Mouse (Mus musculus): ENCODE measurements around the gene Gm12166. TPM values are rescaled to one million over a fixed set of nuclear protein-coding genes. Genes with fewer than 3 reads are reported as not detected.
"Not testable (repeated sequence)": the region's sequence is repeated elsewhere in the genome, so short reads cannot be mapped to it uniquely, and the experiment has no call there.

The Gm12166 gene
- not detected in 2 replicates for polyA plus RNA-seq (2012; ENCODE audit: insufficient read depth, insufficient read length, low replicate concordance, missing spikeins)

DNA sequence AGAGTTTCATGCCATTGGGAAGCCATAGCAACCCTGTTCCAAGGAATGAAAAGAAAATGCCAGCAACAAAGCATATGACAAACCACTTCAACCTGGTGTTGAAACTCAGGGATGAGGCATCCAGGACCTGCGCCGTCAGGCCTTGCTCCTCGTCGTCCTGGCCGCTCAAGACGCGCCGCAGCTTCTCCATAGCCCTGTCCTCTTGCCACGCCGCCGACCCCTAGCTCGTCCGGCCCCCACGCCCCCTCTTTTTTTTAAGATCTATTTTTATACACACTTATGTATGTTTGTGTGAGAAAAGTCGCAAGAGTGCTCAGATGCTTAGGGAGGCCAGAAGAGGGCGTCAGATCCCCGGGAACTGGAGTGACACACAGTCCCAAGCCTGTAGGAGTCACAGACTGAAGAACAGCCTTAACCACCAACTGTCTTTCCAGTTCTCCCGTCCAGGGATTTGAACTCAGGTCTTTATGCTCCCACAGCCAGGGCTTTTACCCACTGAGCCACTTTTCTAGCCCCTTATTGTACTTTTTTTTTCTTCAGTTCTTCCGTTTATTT lies at the start of gene Gm12166:
Gene Gm12166 (minus strand): TSS at position 217 of the 555 bp plus-strand sequence.
- H3K4me1 ChIP-seq (ENCODE audit: control insufficient read depth, insufficient read depth, low read length), result not testable (repeated sequence)
- WGBS, result 32% methylated on average over 19 of the region's 19 CpGs

DNA sequence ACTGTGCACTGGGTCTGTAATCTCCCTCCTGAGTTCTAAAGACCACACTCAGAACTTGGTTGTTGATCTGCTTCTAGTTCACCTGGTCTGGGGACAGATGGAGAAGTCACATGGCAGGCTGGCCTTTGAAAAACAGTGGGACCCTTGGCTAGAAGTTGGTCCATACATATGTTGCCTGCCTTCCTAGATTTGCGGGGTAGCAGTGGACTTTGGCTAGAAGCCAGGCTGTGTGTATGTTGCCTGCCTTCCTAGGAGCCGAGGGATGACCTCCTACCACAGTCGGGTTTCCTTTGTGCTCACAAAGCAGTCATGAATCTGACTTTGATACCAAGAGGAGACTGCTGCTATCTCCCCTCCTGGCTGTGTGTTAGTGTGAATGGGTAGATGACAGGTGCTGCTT lies 44.9 kb upstream of the Gm12166 start:
- H3K27ac ChIP-seq (ENCODE audit: insufficient read depth, low read depth, low read length), result no peak overlapping the region
- H3K4me1 ChIP-seq (ENCODE audit: control insufficient read depth, insufficient read depth, low read length), result no peaks in the 10 kb centered on the region
- TF ChIP-seq POLR2A (IDR thresholded peaks at IDR 0.05; ENCODE audit: insufficient read depth, low read depth, low read length), result no peak
- no peak for TF ChIP-seq CTCF (IDR thresholded peaks at IDR 0.05; ENCODE audit: insufficient read depth, low read depth, low read length)
- 87% methylated on average over 3 of the region's 3 CpGs for WGBS
- H3K4me3 ChIP-seq (ENCODE audit: insufficient read depth, low read depth, low read length), result no peak overlapping the region

More for the DNA sequence above, at the start of gene Gm12166:
- H3K4me3 ChIP-seq (ENCODE audit: insufficient read depth, low read depth, low read length); H3K27ac ChIP-seq (ENCODE audit: insufficient read depth, low read depth, low read length): not testable (repeated sequence)

DNA sequence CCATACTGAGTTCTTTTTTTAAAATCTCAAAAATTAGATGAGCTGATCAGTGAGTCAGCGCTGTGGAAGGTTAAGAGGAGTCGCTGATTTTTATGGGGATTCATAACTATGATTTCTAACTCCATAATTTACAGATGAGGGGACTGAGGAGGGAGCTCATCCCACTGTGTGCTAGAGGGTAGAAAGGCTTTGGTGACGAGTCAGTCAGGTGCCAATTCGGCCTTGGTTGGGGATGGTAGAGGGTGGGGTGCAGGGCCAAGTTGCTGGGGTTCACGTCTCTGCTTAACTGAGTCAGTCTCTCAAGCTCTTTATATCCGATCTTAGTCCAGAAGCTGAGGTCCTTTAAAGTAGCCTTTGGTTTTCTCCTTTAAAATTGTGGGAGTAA lies 44.1 kb upstream of the Gm12166 start:
- WGBS, result 92% methylated on average over 6 of the region's 6 CpGs
- no peak for TF ChIP-seq CTCF (IDR thresholded peaks at IDR 0.05; ENCODE audit: insufficient read depth, low read depth, low read length)
- TF ChIP-seq POLR2A (IDR thresholded peaks at IDR 0.05; ENCODE audit: insufficient read depth, low read depth, low read length), result no peak
- Histone ChIP-seq H3K4me1 (ENCODE audit: control insufficient read depth, insufficient read depth, low read length) (no peaks in the 10 kb centered on the region), H3K4me3 (ENCODE audit: insufficient read depth, low read depth, low read length) (no peak overlapping the region), H3K27ac (ENCODE audit: insufficient read depth, low read depth, low read length) (no peak overlapping the region)

DNA sequence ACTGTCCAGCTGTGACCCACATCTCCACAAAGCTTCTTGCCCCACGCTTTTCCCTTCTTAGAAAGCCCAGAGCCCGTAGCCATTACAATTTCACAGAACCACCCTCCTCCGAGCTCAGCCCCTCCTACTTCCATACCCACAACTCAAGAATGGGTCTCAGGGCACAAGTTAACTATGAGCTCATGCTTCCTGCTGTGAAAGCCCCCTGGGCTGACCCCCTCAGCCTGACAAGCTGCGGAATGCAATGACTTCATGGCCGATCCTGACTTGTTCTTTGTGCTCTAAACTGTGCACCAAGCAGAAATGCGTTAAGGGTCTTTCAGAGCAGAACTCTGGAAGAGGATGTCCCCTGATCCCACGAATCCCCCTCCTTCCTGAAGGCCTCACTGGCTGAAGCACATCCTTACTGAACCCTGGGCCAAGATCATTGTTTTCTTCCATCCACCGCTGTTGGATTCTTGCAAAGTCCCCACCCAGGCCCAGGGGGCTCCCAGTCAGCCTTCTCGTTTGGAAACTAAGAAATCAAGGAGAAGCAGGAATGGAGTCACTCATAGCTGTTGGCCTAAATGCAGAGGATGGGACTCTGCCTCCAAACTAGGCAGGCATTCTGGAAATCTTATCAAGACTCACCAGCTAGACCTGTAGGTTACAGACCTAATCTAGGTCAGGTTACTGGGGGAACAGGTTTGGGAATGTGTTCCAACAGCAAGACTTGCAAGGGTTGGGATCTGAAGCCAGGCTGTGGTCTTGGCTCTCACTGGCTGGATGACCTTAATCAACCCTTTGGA lies 43.5 kb upstream of the Gm12166 start:
- TF ChIP-seq CTCF (IDR thresholded peaks at IDR 0.05; ENCODE audit: insufficient read depth, low read depth, low read length) (no peak), POLR2A (IDR thresholded peaks at IDR 0.05; ENCODE audit: insufficient read depth, low read depth, low read length) (no peak)
- Histone ChIP-seq H3K4me1 (ENCODE audit: control insufficient read depth, insufficient read depth, low read length) (no peaks in the 10 kb centered on the region), H3K27ac (ENCODE audit: insufficient read depth, low read depth, low read length) (no peak overlapping the region), H3K4me3 (ENCODE audit: insufficient read depth, low read depth, low read length) (no peak overlapping the region)
- WGBS, result 76% methylated on average over 9 of the region's 9 CpGs

DNA sequence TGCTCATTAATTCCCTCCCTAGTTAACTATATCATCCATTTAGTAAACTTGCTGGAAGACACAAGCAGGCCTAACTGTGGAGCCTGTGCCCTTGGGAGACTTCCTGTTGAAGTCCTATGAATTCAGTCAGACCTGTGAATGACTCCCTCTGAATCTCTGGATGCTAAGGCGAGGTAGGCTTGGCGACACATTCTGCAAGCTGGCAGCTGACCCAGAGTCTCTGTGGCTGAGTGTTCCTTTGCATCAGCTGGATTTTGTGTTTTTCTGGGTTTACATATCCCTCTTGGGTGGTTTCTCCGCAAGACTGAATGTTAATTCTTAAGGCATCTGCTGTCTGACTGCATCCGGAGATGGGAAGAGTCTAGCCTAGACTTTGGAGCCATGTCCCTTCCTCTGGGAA lies 40.0 kb upstream of the Gm12166 start:
- H3K4me3 ChIP-seq (ENCODE audit: insufficient read depth, low read depth, low read length), result no peak overlapping the region
- no peaks in the 10 kb centered on the region for H3K4me1 ChIP-seq (ENCODE audit: control insufficient read depth, insufficient read depth, low read length)
- no peak overlapping the region for H3K27ac ChIP-seq (ENCODE audit: insufficient read depth, low read depth, low read length)
- WGBS, result 66% methylated on average over 4 of the region's 4 CpGs
- TF ChIP-seq CTCF (IDR thresholded peaks at IDR 0.05; ENCODE audit: insufficient read depth, low read depth, low read length), result no peak
- no peak for TF ChIP-seq POLR2A (IDR thresholded peaks at IDR 0.05; ENCODE audit: insufficient read depth, low read depth, low read length)

DNA sequence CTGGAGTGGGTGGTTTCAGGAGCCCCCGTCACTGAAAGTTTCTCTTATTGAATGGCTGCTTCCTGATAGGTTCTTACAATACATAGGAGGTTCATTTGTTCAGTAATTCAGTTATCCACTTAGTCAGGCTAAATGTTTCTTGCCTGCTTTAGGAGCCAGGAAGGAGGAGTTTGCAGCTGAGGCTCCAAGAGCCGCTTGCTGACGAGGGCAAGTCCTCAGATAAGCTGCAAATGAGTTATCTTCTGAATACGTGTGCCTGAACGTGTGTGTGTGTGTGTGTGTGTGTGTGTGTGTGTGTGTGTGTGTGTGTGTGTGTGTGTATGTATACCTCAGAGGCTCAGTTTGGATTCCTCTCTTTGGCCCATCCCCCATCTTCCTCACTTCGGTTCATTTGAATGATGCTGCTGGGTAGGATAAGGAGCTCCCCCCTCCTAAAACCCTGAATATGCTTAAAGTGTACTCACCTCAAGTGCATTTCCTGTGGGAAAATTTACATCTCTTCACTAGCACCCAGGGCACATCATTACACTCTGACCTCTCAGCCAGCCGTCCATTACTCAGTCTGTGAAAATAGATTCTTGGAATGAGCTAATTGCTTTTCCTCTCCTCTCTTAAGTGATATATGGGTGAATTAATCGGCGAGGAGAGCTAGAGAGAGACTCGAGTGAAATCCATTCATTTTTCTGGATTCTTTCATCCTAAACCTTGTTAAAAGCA lies 39.0 kb upstream of the Gm12166 start:
- no peak for TF ChIP-seq CTCF (IDR thresholded peaks at IDR 0.05; ENCODE audit: insufficient read depth, low read depth, low read length)
- no peak for TF ChIP-seq POLR2A (IDR thresholded peaks at IDR 0.05; ENCODE audit: insufficient read depth, low read depth, low read length)
- 53% methylated on average over 10 of the region's 10 CpGs for WGBS
- no peak overlapping the region for H3K27ac ChIP-seq (ENCODE audit: insufficient read depth, low read depth, low read length)
- H3K4me3 ChIP-seq (ENCODE audit: insufficient read depth, low read depth, low read length), result no peak overlapping the region
- H3K4me1 ChIP-seq (ENCODE audit: control insufficient read depth, insufficient read depth, low read length), result no peaks in the 10 kb centered on the region

DNA sequence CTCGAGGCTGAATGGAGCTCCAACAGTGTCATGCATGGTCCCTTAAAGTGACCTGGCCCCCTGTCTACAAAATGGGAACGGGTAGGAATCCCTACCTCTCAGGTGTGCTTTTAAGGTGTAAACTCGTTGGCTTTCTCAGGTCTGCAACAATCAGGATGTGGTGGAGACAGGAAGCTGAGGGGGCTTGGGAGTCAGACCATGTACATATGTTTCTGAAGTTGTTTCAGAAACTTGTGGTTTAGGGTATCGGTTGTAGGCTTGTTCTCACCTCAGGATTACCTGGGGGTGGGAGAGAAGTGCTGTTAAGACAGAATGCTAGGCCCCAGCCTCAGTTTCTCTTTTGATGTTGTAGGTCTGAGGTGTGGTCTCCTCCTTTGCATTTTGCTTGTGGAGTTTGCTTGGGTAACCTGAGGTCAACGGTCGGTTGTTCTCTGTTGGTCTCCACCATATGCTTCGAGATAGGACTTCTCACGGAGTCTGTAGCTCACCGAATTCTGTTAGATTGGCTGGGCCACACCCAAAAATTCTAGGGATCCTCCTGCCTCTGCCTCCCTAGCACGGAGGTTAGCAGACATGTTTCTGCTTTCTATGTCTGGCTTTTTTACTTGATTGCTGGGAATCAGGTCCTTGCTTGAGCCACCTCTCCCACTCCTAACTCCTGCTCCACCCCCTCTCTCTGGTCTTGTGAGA lies 38.1 kb upstream of the Gm12166 start:
- H3K4me1 ChIP-seq (ENCODE audit: control insufficient read depth, insufficient read depth, low read length), result no peaks in the 10 kb centered on the region
- 91% methylated on average over 10 of the region's 10 CpGs for WGBS
- H3K4me3 ChIP-seq (ENCODE audit: insufficient read depth, low read depth, low read length), result no peak overlapping the region
- no peak for TF ChIP-seq CTCF (IDR thresholded peaks at IDR 0.05; ENCODE audit: insufficient read depth, low read depth, low read length)
- no peak for TF ChIP-seq POLR2A (IDR thresholded peaks at IDR 0.05; ENCODE audit: insufficient read depth, low read depth, low read length)
- H3K27ac ChIP-seq (ENCODE audit: insufficient read depth, low read depth, low read length), result no peak overlapping the region

DNA sequence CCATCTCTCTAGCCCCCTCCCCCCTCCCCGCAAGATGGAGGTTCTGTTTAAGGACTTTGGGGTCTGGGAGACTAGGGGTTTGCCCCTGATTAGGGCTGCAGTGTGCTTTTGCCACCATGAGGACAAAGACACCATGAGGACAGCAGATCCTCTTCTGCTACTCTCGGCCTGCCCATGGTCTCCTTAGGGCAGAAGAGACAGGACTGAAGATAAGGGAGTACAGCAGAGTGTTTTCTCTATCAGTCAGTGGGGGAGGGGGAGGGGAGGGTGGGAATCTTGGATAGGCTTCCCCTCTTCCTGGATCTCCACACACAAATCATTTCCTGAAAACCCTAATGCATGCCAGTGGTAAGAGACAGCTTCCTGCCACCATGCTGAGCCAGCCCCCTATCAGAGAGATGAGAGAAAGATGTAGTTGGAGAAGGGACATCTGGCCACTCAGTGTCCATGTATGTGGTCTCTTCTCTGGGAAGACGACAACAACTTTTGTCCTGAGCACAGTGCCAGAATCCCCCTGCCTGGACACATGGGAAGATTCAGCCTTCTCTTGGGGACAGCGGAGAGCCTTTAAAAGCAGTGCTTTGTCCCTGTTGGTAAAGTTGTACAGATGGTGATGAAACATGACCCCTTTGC lies 37.1 kb upstream of the Gm12166 start:
- WGBS, result 81% methylated on average over 4 of the region's 4 CpGs
- no peak overlapping the region for H3K27ac ChIP-seq (ENCODE audit: insufficient read depth, low read depth, low read length)
- no peaks in the 10 kb centered on the region for H3K4me1 ChIP-seq (ENCODE audit: control insufficient read depth, insufficient read depth, low read length)
- TF ChIP-seq POLR2A (IDR thresholded peaks at IDR 0.05; ENCODE audit: insufficient read depth, low read depth, low read length), result no peak
- no peak for TF ChIP-seq CTCF (IDR thresholded peaks at IDR 0.05; ENCODE audit: insufficient read depth, low read depth, low read length)
- H3K4me3 ChIP-seq (ENCODE audit: insufficient read depth, low read depth, low read length), result no peak overlapping the region
